Mouse (Mus musculus): ENCODE data around the gene 1700123O20Rik.

The 1700123O20Rik gene

GRCm38 (mm10) chr14:54686063-54686521 lies at the start of gene 1700123O20Rik:
Gene 1700123O20Rik (plus strand): TSS chr14:54686216.
- in situ Hi-C loops (cut with MboI; ENCODE audit: unreplicated experiment in 2 of 2): no loop called here

GRCm38 (mm10) chr14:54636954-54637353 lies 49.1 kb upstream of the 1700123O20Rik start:
- in situ Hi-C loops (cut with MboI; ENCODE audit: unreplicated experiment in 2 of 2): loop anchor here (5.0 to 25.0 kb wide), 2 partner anchors 65 to 575 kb away; no protein-coding TSS in a partner anchor

GRCm38 (mm10) chr14:54638210-54638609 lies 47.8 kb upstream of the 1700123O20Rik start:
- in situ Hi-C loops (cut with MboI; ENCODE audit: unreplicated experiment in 2 of 2): loop anchor here (5.0 to 25.0 kb wide), 2 partner anchors 66 to 576 kb away; no protein-coding TSS in a partner anchor

- in situ Hi-C loops (cut with MboI; ENCODE audit: unreplicated experiment in 2 of 2): loop anchor here (10.0 to 25.0 kb wide), 3 partner anchors 115 to 578 kb away; partner anchors contain the start of gene Mrpl52 (in 1 of the 2)
These were observed 45.9 kb upstream of the 1700123O20Rik start for GRCm38 (mm10) chr14:54640121-54640520.

- in situ Hi-C loops (cut with MboI; ENCODE audit: unreplicated experiment in 2 of 2): loop anchor here (10.0 to 25.0 kb wide), 3 partner anchors 116 to 579 kb away; partner anchors contain the start of gene Mrpl52 (in 1 of the 2)
These were observed 45.1 kb upstream of the 1700123O20Rik start, which contains the start of gene Gm17606 for GRCm38 (mm10) chr14:54640946-54641304. Gene Gm17606 (plus strand): TSS chr14:54640952.

- in situ Hi-C loops (cut with MboI; ENCODE audit: unreplicated experiment in 2 of 2): loop anchor here (10.0 to 25.0 kb wide), 3 partner anchors 117 to 579 kb away; partner anchors contain the start of gene Mrpl52 (in 1 of the 2)
These were observed 44.6 kb upstream of the 1700123O20Rik start, which contains the start of gene Cdh24 for GRCm38 (mm10) chr14:54641305-54641969. Gene Cdh24 (minus strand): TSS chr14:54641364.

GRCm38 (mm10) chr14:54642224-54642944 lies 43.6 kb upstream of the 1700123O20Rik start:
- in situ Hi-C loops (cut with MboI; ENCODE audit: unreplicated experiment in 2 of 2): loop anchor here (10.0 to 25.0 kb wide), 3 partner anchors 118 to 580 kb away; partner anchors contain the start of gene Mrpl52 (in 1 of the 2)

GRCm38 (mm10) chr14:54643011-54643410 lies 43.0 kb upstream of the 1700123O20Rik start:
- in situ Hi-C loops (cut with MboI; ENCODE audit: unreplicated experiment in 2 of 2): loop anchor here (10.0 to 25.0 kb wide), 3 partner anchors 118 to 581 kb away; partner anchors contain the start of gene Mrpl52 (in 1 of the 2)

GRCm38 (mm10) chr14:54644294-54644693 lies 41.7 kb upstream of the 1700123O20Rik start:
- in situ Hi-C loops (cut with MboI; ENCODE audit: unreplicated experiment in 2 of 2): loop anchor here (10.0 to 25.0 kb wide), 3 partner anchors 119 to 582 kb away; partner anchors contain the start of gene Mrpl52 (in 1 of the 2)

GRCm38 (mm10) chr14:54646455-54646854 lies 39.6 kb upstream of the 1700123O20Rik start:
- in situ Hi-C loops (cut with MboI; ENCODE audit: unreplicated experiment in 2 of 2): loop anchor here (5.0 to 25.0 kb wide), 5 partner anchors 122 to 589 kb away; partner anchors contain the start of gene Mrpl52 (in 1 of the 2)

- in situ Hi-C loops (cut with MboI; ENCODE audit: unreplicated experiment in 2 of 2): loop anchor here (5.0 to 25.0 kb wide), 5 partner anchors 122 to 590 kb away; partner anchors contain the start of gene Mrpl52 (in 1 of the 2)
These were observed 38.9 kb upstream of the 1700123O20Rik start for GRCm38 (mm10) chr14:54646898-54647636.

- in situ Hi-C loops (cut with MboI; ENCODE audit: unreplicated experiment in 2 of 2): loop anchor here (5.0 to 25.0 kb wide), 5 partner anchors 123 to 591 kb away; partner anchors contain the start of gene Mrpl52 (in 1 of the 2)
These were observed 38.1 kb upstream of the 1700123O20Rik start for GRCm38 (mm10) chr14:54647900-54648299.

- in situ Hi-C loops (cut with MboI; ENCODE audit: unreplicated experiment in 2 of 2): loop anchor here (5.0 kb wide), 1 partner anchor 51 kb away; no protein-coding TSS in a partner anchor
These were observed 35.2 kb upstream of the 1700123O20Rik start for GRCm38 (mm10) chr14:54650621-54651454.

- in situ Hi-C loops (cut with MboI; ENCODE audit: unreplicated experiment in 2 of 2): loop anchor here (5.0 kb wide), 1 partner anchor 51 kb away; no protein-coding TSS in a partner anchor
These were observed 34.5 kb upstream of the 1700123O20Rik start for GRCm38 (mm10) chr14:54651556-54651955.

GRCm38 (mm10) chr14:54652787-54653186 lies 33.2 kb upstream of the 1700123O20Rik start:
- in situ Hi-C loops (cut with MboI; ENCODE audit: unreplicated experiment in 2 of 2): loop anchor here (5.0 kb wide), 1 partner anchor 50 kb away; no protein-coding TSS in a partner anchor

GRCm38 (mm10) chr14:54653496-54653895 lies 32.5 kb upstream of the 1700123O20Rik start:
- in situ Hi-C loops (cut with MboI; ENCODE audit: unreplicated experiment in 2 of 2): loop anchor here (5.0 kb wide), 1 partner anchor 49 kb away; no protein-coding TSS in a partner anchor

GRCm38 (mm10) chr14:54660009-54660408 lies 26.0 kb upstream of the 1700123O20Rik start:
- in situ Hi-C loops (cut with MboI; ENCODE audit: unreplicated experiment in 2 of 2): no loop called here

- in situ Hi-C loops (cut with MboI; ENCODE audit: unreplicated experiment in 2 of 2): no loop called here
These were observed 21.4 kb upstream of the 1700123O20Rik start for GRCm38 (mm10) chr14:54664477-54665222.
